Mouse (Mus musculus): ENCODE measurements around the gene Ubxn7. TPM values are rescaled to one million over a fixed set of nuclear protein-coding genes. Genes with fewer than 3 reads are reported as not detected.

Ubxn7 gene
- total RNA-seq, 2 experiments from 2014 or later: 51.0 to 53.3 TPM

DNA sequence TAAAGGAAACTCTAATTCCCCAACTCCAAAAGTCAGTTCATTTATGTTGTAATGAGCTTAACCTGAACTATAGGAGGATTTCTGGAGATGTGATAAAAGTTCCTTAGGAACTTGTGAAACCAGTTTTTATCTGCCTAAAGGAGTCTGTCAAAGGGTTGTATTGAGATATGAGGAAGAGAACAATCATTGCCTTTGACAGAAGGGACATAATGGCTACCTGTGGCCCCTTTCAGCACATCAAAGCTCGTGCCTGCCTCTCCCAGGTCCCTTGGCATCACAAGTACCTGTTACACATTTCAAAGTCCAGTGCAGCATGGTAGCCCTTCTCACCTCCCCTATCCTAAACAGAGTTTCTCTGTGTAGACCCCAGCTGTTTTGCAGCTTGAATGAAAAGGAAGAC is 85.4 kb downstream of the Ubxn7 start:
- intact Hi-C loops (cut with DNase I): no loop called here
- H3K27ac ChIP-seq: no peak overlapping the region
- no peak overlapping the region for H3K4me3 ChIP-seq
- no peak for TF ChIP-seq CTCF (IDR thresholded peaks at IDR 0.05)
- DNase-seq (ENCODE audit: extremely low spot score in 1 of 2, low spot score in 2 of 2): no peak

DNA sequence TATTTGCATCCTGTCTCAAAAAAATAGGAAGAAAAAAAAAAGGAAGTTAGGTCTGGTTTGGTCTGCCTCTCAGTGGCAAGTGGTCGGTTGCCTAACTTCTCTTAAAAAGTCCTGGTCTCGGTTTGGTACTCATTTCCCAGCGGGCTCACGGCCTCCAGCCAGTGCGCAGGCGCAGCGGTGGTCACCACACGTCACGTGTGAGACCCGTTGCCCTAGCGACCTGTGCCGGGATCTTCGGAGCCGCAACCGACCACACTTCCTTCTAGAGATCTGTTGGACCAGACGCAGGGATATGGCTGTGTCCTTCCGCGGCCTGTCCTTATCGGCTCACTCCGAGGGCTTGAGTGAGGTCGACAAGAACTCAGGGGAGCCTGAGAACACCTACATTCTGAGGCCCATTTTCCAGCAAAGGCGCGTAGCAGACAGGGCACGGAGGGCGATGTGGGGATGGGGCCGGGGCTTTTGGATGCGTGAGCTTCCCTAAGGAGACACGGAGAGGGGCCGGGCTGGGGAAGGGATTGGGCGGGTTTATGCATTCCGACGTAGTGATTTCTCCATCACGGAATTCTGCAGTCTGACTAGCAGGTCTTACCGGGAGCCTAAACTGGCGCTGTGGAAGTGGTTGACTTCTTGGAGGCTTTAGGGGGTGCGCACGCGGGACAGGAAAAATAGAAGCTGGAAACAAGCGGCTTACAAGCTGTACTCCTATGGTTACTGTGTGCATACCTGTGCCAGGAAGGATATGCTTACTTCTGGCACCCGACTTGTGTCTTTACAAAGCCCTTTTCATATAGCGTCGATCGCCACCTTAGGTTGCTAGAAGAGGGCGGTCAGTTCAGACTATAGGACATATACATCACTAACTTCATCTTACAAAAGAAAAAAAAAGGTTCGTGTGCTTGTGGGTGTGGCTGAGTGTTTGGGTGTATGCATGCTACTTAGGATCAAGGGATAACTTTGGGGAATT is 87.7 kb downstream of the Ubxn7 start, which contains the start of gene Tctex1d2:
TSS of gene Tctex1d2 (plus strand) at position 186 of the 967 bp plus-strand sequence.
- peak; percentile 91 to 92 for DNase-seq (ENCODE audit: extremely low spot score in 1 of 2, low spot score in 2 of 2)
- Histone ChIP-seq H3K4me3 (peak within 1 kb of the TSS; percentile 58), H3K27ac (peak within 1 kb of the TSS; percentile 84)
- intact Hi-C loops (cut with DNase I): loop anchor here (1.0 kb wide), 1 partner anchor 11 kb away; the partner anchor contains the start of gene Pcyt1a
- no peak for TF ChIP-seq CTCF (IDR thresholded peaks at IDR 0.05)

DNA sequence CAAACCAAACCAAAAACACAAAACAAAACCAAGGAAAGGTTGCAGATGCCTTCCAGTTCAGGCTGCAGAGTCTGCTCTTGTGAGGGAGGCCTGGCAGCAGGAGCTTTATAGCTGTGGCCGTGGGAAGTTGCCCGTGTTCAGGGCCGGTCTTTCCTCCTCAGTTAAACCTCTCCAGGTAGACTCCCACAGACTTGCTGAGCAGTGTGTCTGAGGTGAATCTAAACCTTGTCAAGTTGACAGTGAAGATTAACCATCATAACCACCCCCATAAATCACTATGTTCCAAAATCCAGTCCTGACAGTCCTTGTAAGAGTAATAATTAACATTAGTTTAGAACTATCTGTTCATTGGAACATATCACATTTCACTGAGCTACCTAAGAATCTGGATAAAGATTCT is 95.4 kb downstream of the Ubxn7 start:
- no peak overlapping the region for H3K27ac ChIP-seq
- DNase-seq (ENCODE audit: extremely low spot score in 1 of 2, low spot score in 2 of 2): no peak
- intact Hi-C loops (cut with DNase I): no loop called here
- H3K4me3 ChIP-seq: no peak overlapping the region
- no peak for TF ChIP-seq CTCF (IDR thresholded peaks at IDR 0.05)

DNA sequence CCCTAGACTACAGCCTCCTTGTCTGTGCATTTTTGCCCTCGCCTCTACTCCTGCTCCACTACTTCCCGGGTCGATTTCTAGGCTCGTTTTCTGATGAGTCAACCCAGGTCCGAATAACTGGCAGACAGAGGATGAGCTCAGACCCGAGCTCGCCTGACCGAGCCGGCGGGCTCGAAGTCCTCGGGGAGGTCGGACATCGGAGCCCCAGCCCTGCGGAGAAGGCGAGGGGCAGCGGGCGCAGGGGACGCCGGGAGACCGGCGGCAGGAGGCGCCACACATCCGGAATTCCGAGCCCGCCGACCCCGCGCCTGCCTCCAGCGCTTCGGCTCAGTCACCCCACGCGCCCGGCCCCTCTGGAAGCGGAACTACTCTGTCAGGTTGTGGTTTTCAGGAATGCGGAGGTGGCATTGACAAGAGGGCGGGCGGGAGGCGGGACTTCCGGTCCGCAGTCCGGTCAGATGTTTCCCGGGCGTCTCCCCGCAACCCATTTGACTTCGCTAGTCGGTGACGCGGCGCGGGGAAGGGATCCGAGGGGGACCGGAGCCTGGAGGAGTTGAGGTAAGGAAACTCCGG is 98.5 kb downstream of the Ubxn7 start, which contains the start of gene Pcyt1a:
TSS of gene Pcyt1a (plus strand) at position 448 of the 573 bp plus-strand sequence.
- peak; percentile 32 for TF ChIP-seq CTCF (IDR thresholded peaks at IDR 0.05)
- Histone ChIP-seq H3K4me3 (peak within 1 kb of the TSS; percentile 69), H3K27ac (peak within 1 kb of the TSS; percentile 94)
- peak; percentile 86 to 89 for DNase-seq (ENCODE audit: extremely low spot score in 1 of 2, low spot score in 2 of 2)
- intact Hi-C loops (cut with DNase I): loop anchor here (1.0 to 2.0 kb wide), 2 partner anchors 11 to 98 kb away; partner anchors contain the start of genes Tctex1d2 and Ubxn7

DNA sequence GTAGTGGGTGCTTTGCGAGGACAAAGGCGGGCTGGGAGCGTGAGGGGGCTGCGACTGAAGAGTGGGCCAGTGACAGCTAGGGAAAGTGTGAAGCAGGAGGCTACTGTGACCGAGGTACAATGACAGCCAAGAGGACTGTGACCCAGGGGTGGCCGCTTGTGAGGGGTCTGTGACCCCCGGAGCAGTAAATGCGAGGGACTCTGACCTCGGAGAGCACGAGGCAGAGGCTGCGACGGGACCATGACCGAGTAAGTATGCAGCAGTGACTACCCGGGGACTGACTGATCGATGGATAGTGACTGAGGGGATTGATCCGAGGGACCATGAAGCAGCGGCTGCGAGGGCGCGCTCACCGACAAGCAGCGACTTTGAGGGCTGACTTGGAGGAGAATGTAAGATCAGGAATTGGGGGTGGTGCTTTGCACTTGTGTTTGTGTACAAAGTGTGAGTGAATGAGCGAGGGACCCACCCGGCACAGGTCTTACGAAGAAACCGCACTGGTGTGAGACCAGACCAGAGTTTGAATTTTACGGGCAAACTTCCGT is 99.1 kb downstream of the Ubxn7 start:
- DNase-seq (ENCODE audit: extremely low spot score in 1 of 2, low spot score in 2 of 2): no peak
- no peak for TF ChIP-seq CTCF (IDR thresholded peaks at IDR 0.05)
- H3K4me3 ChIP-seq: peak overlapping the region; percentile 69
- H3K27ac ChIP-seq: peak overlapping the region; percentile 94
- intact Hi-C loops (cut with DNase I): loop anchor here (2.0 kb wide), 1 partner anchor 98 kb away; the partner anchor contains the start of gene Ubxn7

DNA sequence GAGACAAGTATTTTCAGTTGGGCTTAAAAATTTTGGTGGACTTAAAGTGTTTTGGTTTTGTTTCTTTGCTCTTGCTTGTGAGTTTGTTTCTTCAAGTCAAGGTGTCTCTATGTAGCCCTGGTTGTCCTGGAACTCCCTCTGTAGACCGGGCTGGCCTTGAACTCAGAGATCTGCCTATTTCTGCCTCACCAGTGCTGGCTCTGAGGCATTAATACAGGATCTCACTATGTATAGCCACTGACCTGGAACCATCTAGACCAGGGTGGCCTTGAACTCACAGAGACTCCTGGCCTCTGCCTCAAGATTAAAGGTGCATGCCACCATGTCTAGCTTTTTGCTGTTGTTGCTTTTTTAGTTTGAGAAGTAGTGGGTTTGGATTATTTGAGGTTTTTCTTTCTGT is 99.9 kb downstream of the Ubxn7 start:
- no peak for TF ChIP-seq CTCF (IDR thresholded peaks at IDR 0.05)
- H3K4me3 ChIP-seq: peak overlapping the region; percentile 69
- DNase-seq (ENCODE audit: extremely low spot score in 1 of 2, low spot score in 2 of 2): no peak
- intact Hi-C loops (cut with DNase I): loop anchor here (2.0 kb wide), 1 partner anchor 99 kb away; the partner anchor contains the start of gene Ubxn7
- H3K27ac ChIP-seq: no peak overlapping the region

DNA sequence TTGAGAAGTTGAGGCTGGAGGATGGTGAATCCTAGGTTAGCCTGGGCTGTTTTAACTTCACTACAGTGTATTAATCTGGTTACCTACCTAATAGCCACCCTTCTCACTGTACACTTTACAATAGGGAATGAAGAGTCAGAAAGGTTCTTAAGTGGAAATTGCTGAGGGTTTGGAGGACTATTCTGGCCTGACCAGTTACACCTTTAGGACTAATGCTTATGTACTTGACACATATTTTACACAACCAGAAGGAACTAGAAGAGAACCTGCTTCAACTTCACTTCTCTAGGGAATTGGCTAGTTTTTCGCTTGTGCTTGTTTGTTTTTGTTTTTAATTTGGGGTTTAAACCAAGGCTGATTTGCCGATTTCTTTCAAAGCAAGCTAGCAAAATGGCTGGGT is 101.1 kb downstream of the Ubxn7 start:
- TF ChIP-seq CTCF (IDR thresholded peaks at IDR 0.05): no peak
- H3K4me3 ChIP-seq: no peak overlapping the region
- no peak for DNase-seq (ENCODE audit: extremely low spot score in 1 of 2, low spot score in 2 of 2)
- H3K27ac ChIP-seq: no peak overlapping the region
- intact Hi-C loops (cut with DNase I): no loop called here

DNA sequence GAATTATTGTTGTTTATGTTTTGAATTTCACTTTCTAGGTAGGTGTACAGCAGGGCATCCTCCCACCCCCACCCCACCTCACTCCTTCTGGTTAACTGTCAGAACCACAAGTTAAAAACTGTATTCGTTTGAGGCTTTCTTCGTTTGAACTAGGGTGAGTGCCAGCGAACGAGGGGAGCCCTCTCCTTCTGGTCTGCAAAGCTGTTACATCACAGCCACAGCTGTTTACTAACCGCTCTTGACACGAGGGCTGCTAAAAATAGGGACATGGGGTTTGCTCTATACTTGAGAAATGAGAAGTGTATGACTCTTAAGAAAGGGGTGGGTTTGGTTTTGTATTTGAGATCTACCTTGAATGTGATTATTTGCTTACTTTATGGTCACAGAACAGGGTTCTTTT is 102.0 kb downstream of the Ubxn7 start:
- Histone ChIP-seq H3K4me3 (no peak overlapping the region), H3K27ac (no peak overlapping the region)
- intact Hi-C loops (cut with DNase I): no loop called here
- no peak for DNase-seq (ENCODE audit: extremely low spot score in 1 of 2, low spot score in 2 of 2)
- no peak for TF ChIP-seq CTCF (IDR thresholded peaks at IDR 0.05)

DNA sequence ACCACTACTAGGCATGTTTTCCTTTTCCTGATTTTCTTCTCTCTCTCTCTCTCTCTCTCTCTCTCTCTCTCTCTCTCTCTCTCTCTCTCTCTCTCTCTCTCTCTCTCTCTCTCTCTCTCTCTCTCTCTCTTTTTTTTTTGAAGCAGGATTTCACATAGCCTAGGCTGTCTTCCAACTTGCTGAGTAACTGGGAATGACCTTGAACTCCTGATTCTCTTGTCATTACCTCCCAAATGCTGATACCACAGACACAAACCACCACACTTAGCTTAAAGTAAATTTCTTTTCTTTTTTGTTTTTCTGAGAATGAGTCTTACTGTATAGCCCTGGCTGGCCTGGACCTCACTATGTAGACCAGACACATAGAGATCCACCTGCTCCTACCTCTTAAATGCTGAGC is 102.6 kb downstream of the Ubxn7 start:
- Histone ChIP-seq H3K27ac (no peak overlapping the region), H3K4me3 (no peak overlapping the region)
- TF ChIP-seq CTCF (IDR thresholded peaks at IDR 0.05): no peak
- intact Hi-C loops (cut with DNase I): no loop called here
- DNase-seq (ENCODE audit: extremely low spot score in 1 of 2, low spot score in 2 of 2): no peak

DNA sequence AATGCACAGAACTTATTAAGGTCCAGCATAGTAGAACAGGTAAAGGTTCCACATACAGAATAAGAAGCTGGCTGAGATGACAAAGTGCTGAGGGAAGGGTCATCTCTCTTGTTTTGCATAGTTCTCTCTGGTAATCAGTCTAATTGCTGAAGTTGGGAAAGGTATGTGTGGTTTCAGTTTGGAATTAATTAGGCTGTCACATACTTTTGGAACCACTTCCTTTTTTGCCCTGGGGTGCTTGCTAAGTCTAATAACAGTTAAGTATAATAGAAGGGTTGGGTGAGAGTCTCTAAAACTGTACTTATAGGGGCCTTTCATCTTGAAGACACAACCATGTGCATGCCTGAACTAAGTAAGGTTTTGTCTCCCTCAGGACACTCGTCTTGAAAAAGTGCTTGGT is 104.6 kb downstream of the Ubxn7 start:
- no peak for TF ChIP-seq CTCF (IDR thresholded peaks at IDR 0.05)
- DNase-seq (ENCODE audit: extremely low spot score in 1 of 2, low spot score in 2 of 2): no peak
- intact Hi-C loops (cut with DNase I): no loop called here
- no peak overlapping the region for H3K27ac ChIP-seq
- no peak overlapping the region for H3K4me3 ChIP-seq

DNA sequence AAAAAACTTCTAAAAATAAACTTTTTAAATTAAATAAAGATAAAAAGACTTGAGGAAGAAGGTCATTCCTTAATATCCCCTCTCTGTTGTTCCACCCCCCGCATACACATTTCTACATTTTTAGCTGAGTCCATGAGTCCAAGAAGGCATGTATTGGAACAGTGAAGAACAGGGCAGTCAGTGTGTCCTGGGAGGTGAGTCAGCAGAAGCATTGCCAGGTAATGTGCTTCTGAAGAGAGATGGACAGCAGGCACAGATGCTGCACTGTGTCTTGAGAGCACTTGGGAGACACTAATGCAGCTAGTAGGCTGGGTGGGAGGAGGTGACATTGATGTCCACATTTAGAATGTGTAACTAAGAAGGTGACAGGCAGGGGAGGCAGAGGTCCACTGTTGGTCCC is 105.2 kb downstream of the Ubxn7 start:
- intact Hi-C loops (cut with DNase I): no loop called here
- DNase-seq (ENCODE audit: extremely low spot score in 1 of 2, low spot score in 2 of 2): no peak
- Histone ChIP-seq H3K27ac (no peak overlapping the region), H3K4me3 (no peak overlapping the region)
- TF ChIP-seq CTCF (IDR thresholded peaks at IDR 0.05): no peak

DNA sequence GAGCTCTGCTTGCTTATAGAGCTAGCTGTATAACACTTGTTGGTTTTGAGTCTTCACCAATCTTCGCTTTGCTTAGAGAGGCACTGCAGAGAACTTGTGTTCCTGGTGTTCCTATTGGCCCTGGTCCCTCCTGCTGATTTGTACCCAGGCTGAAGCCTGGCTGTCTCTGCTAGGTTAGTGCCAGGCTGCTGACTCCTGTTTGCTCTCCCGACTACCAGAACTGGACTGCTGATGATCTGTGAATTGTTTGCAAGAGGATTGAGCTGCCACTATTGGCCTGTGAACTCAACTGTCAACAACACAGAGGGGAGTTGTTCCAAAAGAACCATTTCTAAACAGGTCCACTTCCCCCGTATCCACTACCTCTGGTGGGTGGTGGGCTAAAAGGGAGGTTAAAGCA is 109.4 kb downstream of the Ubxn7 start:
- no peak for TF ChIP-seq CTCF (IDR thresholded peaks at IDR 0.05)
- H3K27ac ChIP-seq: no peak overlapping the region
- H3K4me3 ChIP-seq: no peak overlapping the region
- intact Hi-C loops (cut with DNase I): no loop called here
- no peak for DNase-seq (ENCODE audit: extremely low spot score in 1 of 2, low spot score in 2 of 2)

Other genes starting within 250 kb of the Ubxn7 start
- gene Pigx, start 232.5 kb upstream of the Ubxn7 start, total RNA-seq (2021): 10 to 100 TPM; 20.9 to 24.1 TPM
- 10 to 100 TPM; 65.2 to 67.7 TPM for gene Cep19, start 232.5 kb upstream of the Ubxn7 start, total RNA-seq (2021)
- gene Nrros, start 166.7 kb upstream of the Ubxn7 start, total RNA-seq (2021): 1 to 10 TPM; 8.7 to 9.1 TPM
- gene Bex6, start 152.4 kb upstream of the Ubxn7 start, total RNA-seq (2021): not detected
- 10 to 100 TPM; 46.6 to 50.7 TPM for gene Fbxo45, start 85.1 kb upstream of the Ubxn7 start, total RNA-seq (2021)
- 10 to 100 TPM in 1 of 2 experiments, 1 to 10 TPM in 1; 9.3 to 12.0 TPM for gene Wdr53, start 85.0 kb upstream of the Ubxn7 start, total RNA-seq (2021)
- under 1 TPM in 1 of 2 experiments, not detected in 1; 0.40 TPM for gene Smco1, start 60.8 kb upstream of the Ubxn7 start, total RNA-seq (2021)
- gene Rnf168, start 54.8 kb upstream of the Ubxn7 start, total RNA-seq (2021): 10 to 100 TPM; 25.3 to 27.8 TPM
- not detected for gene Tm4sf19, start 68.2 kb downstream of the Ubxn7 start, total RNA-seq (2021)
- 10 to 100 TPM; 13.6 to 14.9 TPM for gene Tctex1d2, start 87.4 kb downstream of the Ubxn7 start, total RNA-seq (2021)
- 10 to 100 TPM; 39.6 to 42.7 TPM for gene Pcyt1a, start 98.7 kb downstream of the Ubxn7 start, total RNA-seq (2021)
- gene Slc51a, start 155.6 kb downstream of the Ubxn7 start, total RNA-seq (2021): not detected
- not detected for gene Zdhhc19, start 164.0 kb downstream of the Ubxn7 start, total RNA-seq (2021)